Mouse (Mus musculus) liver, embryonic 12.5 days (tissue): ENCODE results near the gene Gm21992. TPM values are rescaled to one million over a fixed set of nuclear protein-coding genes. Genes with fewer than 3 reads are reported as not detected.
"Not testable (repeated sequence)": the region's sequence is repeated elsewhere in the genome, so short reads cannot be mapped to it uniquely, and the experiment has no call there.

Experiments
- ATAC-seq: fragments of 200-750 bp; cut with Nextera tagmentation; 2 replicates; pipeline ENCODE4 v1.8.0; 2017; ENCODE audit warnings: moderate number of reproducible peaks, mild to moderate bottlenecking, moderate library complexity
- H3K27ac ChIP-seq: fragments of 300-500 bp; sonication (generic); 2 replicates; pipeline ENCODE4 v1.5.1; 2016; ENCODE audit warnings: mild to moderate bottlenecking
- H3K27me3 ChIP-seq: fragments of 300-500 bp; sonication (generic); replicated peaks from 2 replicates; pipeline ENCODE4 v1.6.1; 2016; ENCODE audit warnings: mild to moderate bottlenecking, moderate library complexity
- H3K36me3 ChIP-seq: fragments of 300-500 bp; sonication (generic); 2 replicates; pipeline ENCODE4 v1.6.1; 2016; ENCODE audit warnings: mild to moderate bottlenecking, moderate library complexity
- H3K4me1 ChIP-seq: fragments of 300-500 bp; sonication (generic); 2 replicates; pipeline ENCODE4 v1.6.1; 2016
- H3K4me2 ChIP-seq: fragments of 300-500 bp; sonication (generic); 2 replicates; pipeline ENCODE4 v1.6.1; 2016; ENCODE audit warnings: mild to moderate bottlenecking, moderate library complexity
- H3K4me3 ChIP-seq: fragments of 300-500 bp; sonication (generic); 2 replicates; pipeline ENCODE4 v1.5.1; 2016; ENCODE audit warnings: mild to moderate bottlenecking, moderate library complexity
- H3K9ac ChIP-seq: fragments of 300-500 bp; sonication (generic); 2 replicates; pipeline ENCODE4 v1.6.1; 2016; ENCODE audit warnings: mild to moderate bottlenecking, moderate library complexity
- H3K9me3 ChIP-seq: fragments of 300-500 bp; sonication (generic); replicated peaks from 2 replicates; pipeline ENCODE4 v1.6.1; 2016; ENCODE audit warnings: mild to moderate bottlenecking, moderate library complexity
- WGBS: fragments of 180-500 bp; shearing (Covaris S2); methylation state at CpG from one replicate; pipeline ENCODE4 v1.1.7; 2016; ENCODE audit not compliant: insufficient replicate concordance; 5-methylcytosine and 5-hydroxymethylcytosine counted together
- polyA plus RNA-seq: library from polyadenylated mRNA; unstranded; fragments of >200 nt; fragmentation: Nextera tagmentation; extraction: Ambion mirVana; gene quantifications from 2 replicates; pipeline ENCODE4 v1.2.1, GENCODE M21; 2016

Gm21992 gene
- polyA plus RNA-seq, 1 experiment from 2014 or later = 18.9 TPM

DNA sequence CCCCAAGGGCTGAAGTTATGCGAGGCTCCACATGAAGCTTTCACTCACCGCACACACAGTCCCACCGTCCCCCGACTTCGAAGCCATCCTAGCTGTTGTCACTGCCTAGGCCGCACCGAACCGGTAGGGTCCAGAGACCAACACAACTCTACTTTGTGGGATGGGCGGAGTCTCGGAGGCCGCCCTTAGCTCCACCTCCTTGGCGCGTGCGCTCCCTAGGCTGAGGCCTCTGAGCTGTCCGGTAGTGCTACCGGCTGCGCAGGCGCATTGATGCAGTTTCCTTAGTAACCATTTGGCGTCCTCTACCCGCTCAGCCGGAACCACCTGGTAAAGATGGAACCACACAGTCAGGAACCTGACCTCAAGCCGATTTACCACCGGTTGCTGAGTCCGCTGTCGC, 27.7 kb upstream of the Gm21992 start, which contains the start of the genes Ccs and Ccdc87:
Ccs (minus strand) TSS at position 184 of the 400 bp plus-strand sequence.
Ccdc87 (plus strand) TSS at position 218 of the 400 bp plus-strand sequence.
- WGBS = 0% methylated on average over 25 of the region's 25 CpGs
- ATAC-seq = peak; percentile 99
- peaks cover 3% of the 10 kb centered on the region for H3K36me3 ChIP-seq
- H3K9ac ChIP-seq = peak within 1 kb of the TSS; percentile 82
- peak within 1 kb of the TSS; percentile 69 for H3K4me3 ChIP-seq
- peaks cover 41% of the 10 kb centered on the region for H3K27me3 ChIP-seq
- peaks cover 48% of the 10 kb centered on the region for H3K4me1 ChIP-seq
- no peaks in the 10 kb centered on the region for H3K9me3 ChIP-seq
- H3K27ac ChIP-seq = peak within 1 kb of the TSS; percentile 68
- peak within 1 kb of the TSS; percentile 94 for H3K4me2 ChIP-seq

GRCm38 (mm10) chr19:4838526-4839140, 27.2 kb upstream of the Gm21992 start:
- Histone ChIP-seq H3K36me3 (peaks cover 6% of the 10 kb centered on the region), H3K27ac (peak overlapping the region; percentile 68), H3K4me3 (peak overlapping the region; percentile 69), H3K4me2 (peak overlapping the region; percentile 94), H3K9ac (peak overlapping the region; percentile 82), H3K27me3 (peaks cover 41% of the 10 kb centered on the region), H3K4me1 (peaks cover 48% of the 10 kb centered on the region), H3K9me3 (no peaks in the 10 kb centered on the region)
- peak; percentile 56 for ATAC-seq
- 32% methylated on average over 10 of the region's 10 CpGs for WGBS

GRCm38 (mm10) chr19:4837049-4837448, 25.6 kb upstream of the Gm21992 start:
- Histone ChIP-seq H3K9ac (no peak overlapping the region), H3K4me3 (no peak overlapping the region), H3K4me2 (no peak overlapping the region), H3K27ac (no peak overlapping the region), H3K36me3 (peaks cover 19% of the 10 kb centered on the region), H3K27me3 (peaks cover 27% of the 10 kb centered on the region), H3K9me3 (no peaks in the 10 kb centered on the region), H3K4me1 (peaks cover 48% of the 10 kb centered on the region)
- 87% methylated on average over 6 of the region's 6 CpGs for WGBS
- no peak for ATAC-seq

- 75% methylated on average over 2 of the region's 2 CpGs for WGBS
- H3K4me2 ChIP-seq = no peak overlapping the region
- H3K27me3 ChIP-seq = peaks cover 17% of the 10 kb centered on the region
- ATAC-seq = no peak
- peaks cover 21% of the 10 kb centered on the region for H3K36me3 ChIP-seq
- no peak overlapping the region for H3K9ac ChIP-seq
- H3K4me1 ChIP-seq = peaks cover 47% of the 10 kb centered on the region
- H3K27ac ChIP-seq = no peak overlapping the region
- no peaks in the 10 kb centered on the region for H3K9me3 ChIP-seq
- H3K4me3 ChIP-seq = no peak overlapping the region
Measured at GRCm38 (mm10) chr19:4836096-4836495, 24.7 kb upstream of the Gm21992 start.

DNA sequence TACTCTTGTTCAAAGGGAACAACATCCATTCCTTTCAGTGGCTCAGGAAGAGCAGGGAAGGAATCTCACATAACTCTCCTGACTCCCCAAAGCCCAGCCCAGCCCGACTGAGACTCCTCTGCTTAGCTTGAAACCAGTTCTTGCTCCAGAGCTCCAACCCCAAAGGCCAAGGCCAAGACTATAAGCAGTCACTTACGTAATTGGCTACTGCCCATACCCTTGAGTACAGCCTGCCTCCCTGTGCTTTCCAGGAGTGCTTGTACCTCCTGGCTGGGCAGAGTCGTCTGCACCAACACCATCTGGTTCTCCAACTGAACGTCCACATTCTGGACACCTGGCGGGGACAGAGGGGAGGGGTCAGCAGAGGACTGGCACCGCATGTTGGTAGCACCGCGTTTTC, 22.6 kb upstream of the Gm21992 start:
- WGBS = 87% methylated on average over 8 of the region's 8 CpGs
- no peak overlapping the region for H3K4me2 ChIP-seq
- no peak for ATAC-seq
- no peak overlapping the region for H3K4me3 ChIP-seq
- peaks cover 34% of the 10 kb centered on the region for H3K4me1 ChIP-seq
- no peaks in the 10 kb centered on the region for H3K9me3 ChIP-seq
- H3K27ac ChIP-seq = no peak overlapping the region
- H3K9ac ChIP-seq = no peak overlapping the region
- H3K27me3 ChIP-seq = no peaks in the 10 kb centered on the region
- H3K36me3 ChIP-seq = peaks cover 37% of the 10 kb centered on the region

DNA sequence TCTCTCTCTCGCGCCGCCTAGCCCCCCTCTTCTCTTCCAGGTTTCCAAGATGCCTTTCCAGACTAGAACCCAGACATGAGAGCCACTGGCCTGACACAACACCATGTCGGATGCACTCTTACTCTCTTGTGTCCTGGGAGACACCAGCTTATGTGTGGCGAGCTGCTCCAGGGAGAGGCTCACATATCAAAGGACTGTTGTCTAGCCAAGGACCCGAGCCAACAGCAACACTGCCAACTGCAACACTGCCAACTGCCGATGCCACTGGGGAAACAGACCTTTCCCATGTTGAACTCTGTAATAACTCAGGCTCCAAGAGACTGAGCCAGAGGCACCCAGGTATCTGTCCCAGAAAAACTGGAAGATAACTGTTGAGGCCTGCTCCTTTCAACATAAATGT, 17.7 kb upstream of the Gm21992 start:
- Histone ChIP-seq H3K4me3 (no peak overlapping the region), H3K27me3 (no peaks in the 10 kb centered on the region), H3K9me3 (no peaks in the 10 kb centered on the region), H3K36me3 (peaks cover 59% of the 10 kb centered on the region), H3K4me1 (0 out of 2 replicates have a peak, but pooled peaks cover 8% of the 10 kb centered on the region), H3K4me2 (no peak overlapping the region), H3K27ac (no peak overlapping the region), H3K9ac (no peak overlapping the region)
- ATAC-seq = no peak
- WGBS = 83% methylated on average over 7 of the region's 7 CpGs

- Histone ChIP-seq H3K27ac (no peak overlapping the region), H3K4me2 (no peak overlapping the region)
- 64% methylated on average over 16 of the region's 16 CpGs for WGBS
Measured at GRCm38 (mm10) chr19:4828444-4829114, 17.2 kb upstream of the Gm21992 start.

DNA sequence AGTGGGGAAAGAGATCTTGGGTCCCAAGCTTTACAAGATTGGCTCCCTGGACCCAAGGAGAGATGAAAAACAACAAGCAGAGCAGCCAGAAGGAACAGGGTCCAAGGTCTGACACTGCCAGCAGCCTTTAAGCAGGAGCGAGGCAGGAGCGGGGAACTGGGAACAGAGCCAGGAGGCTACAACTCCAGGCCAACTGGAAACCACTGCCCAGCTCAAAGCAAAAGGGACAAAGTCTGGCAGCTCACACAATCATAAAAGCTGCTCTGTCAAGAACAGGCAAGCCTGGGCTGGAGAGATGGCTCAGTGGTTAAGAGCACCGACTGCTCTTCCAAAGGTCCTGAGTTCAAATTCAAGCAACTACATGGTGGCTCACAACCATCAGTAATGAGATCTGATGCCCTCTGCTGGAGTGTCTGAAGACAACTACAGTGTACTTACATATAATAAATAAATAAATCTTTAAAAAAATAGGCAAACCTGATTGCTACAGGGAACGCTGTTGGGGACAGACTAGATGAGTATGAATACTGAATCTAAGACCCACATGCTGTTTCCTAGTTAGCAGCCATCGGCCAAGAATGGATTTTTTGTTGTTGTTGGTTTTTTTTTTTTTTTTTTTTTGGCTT, 9.4 kb upstream of the Gm21992 start:
- H3K27ac ChIP-seq = no peak overlapping the region
- H3K9ac ChIP-seq = no peak overlapping the region
- no peaks in the 10 kb centered on the region for H3K4me1 ChIP-seq
- H3K4me2 ChIP-seq = no peak overlapping the region
- H3K36me3 ChIP-seq = peaks cover 17% of the 10 kb centered on the region
- 65% methylated on average over 5 of the region's 5 CpGs for WGBS
- H3K9me3 ChIP-seq = no peaks in the 10 kb centered on the region; the same call in 1 of the 2 replicates
- H3K27me3 ChIP-seq = no peaks in the 10 kb centered on the region; the same call in 1 of the 2 replicates
- no peak for ATAC-seq
- no peak overlapping the region for H3K4me3 ChIP-seq

More at GRCm38 (mm10) chr19:4828444-4829114, 17.2 kb upstream of the Gm21992 start:
- Histone ChIP-seq H3K4me3 (no peak overlapping the region), H3K4me1 (0 out of 2 replicates have a peak, but pooled peaks cover 8% of the 10 kb centered on the region), H3K9ac (no peak overlapping the region), H3K36me3 (peaks cover 57% of the 10 kb centered on the region), H3K27me3 (no peaks in the 10 kb centered on the region), H3K9me3 (no peaks in the 10 kb centered on the region)
- ATAC-seq = no peak

GRCm38 (mm10) chr19:4817182-4817835, 5.9 kb upstream of the Gm21992 start:
- Histone ChIP-seq H3K4me2 (no peak overlapping the region), H3K9me3 (no peaks in the 10 kb centered on the region; the same call in 1 of the 2 replicates), H3K27me3 (no peaks in the 10 kb centered on the region; the same call in 1 of the 2 replicates), H3K27ac (0 out of 2 replicates have a peak overlapping the region, but pooled peaks have one; percentile 21), H3K36me3 (no peaks in the 10 kb centered on the region), H3K4me1 (peaks cover 2% of the 10 kb centered on the region), H3K4me3 (no peak overlapping the region), H3K9ac (no peak overlapping the region)
- no peak for ATAC-seq
- WGBS = 72% methylated on average over 1 of the region's 1 CpGs

- Histone ChIP-seq H3K4me2 (no peak overlapping the region), H3K27me3 (no peaks in the 10 kb centered on the region; the same call in 1 of the 2 replicates), H3K4me3 (no peak overlapping the region), H3K27ac (no peak overlapping the region), H3K9me3 (no peaks in the 10 kb centered on the region; the same call in 1 of the 2 replicates), H3K36me3 (0 out of 2 replicates have a peak, but pooled peaks cover 2% of the 10 kb centered on the region), H3K4me1 (peaks cover 24% of the 10 kb centered on the region), H3K9ac (no peak overlapping the region)
- no peak for ATAC-seq
- 75% methylated on average over 6 of the region's 6 CpGs for WGBS
Measured at GRCm38 (mm10) chr19:4813015-4813414, 1.6 kb upstream of the Gm21992 start.

DNA sequence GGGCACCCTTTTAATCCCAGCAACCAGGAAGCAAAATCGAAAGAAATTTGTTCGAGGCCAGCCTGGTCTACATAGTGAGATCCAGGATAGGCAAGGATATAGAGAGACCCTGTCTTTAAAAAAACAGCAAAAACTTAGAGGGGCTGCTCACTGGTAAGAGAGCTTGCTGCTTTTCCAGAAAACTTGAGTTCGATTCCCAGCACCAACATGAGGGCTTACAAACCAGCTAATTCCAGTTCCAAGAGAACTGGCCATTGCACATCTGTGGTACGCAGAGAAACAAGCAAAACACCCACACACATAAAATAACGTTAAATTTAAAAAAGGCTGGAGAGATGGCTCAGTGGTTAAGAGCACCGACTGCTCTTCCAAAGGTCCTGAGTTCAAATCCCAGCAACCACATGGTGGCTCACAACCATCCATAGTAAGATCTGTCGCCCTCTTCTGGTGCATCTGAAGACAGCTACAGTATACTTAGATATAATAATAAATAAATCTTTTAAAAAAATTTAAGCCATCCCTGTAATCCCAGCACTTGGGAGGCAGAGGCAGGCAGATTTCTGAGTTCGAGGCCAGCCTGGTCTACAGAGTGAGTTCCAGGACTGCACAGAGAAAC, 1.0 kb upstream of the Gm21992 start:
- H3K27me3 ChIP-seq, H3K9me3 ChIP-seq, H3K36me3 ChIP-seq, ATAC-seq: not testable (repeated sequence)
- 72% methylated on average over 8 of the region's 8 CpGs for WGBS
- peak overlapping the region; percentile 96 for H3K27ac ChIP-seq
- peak overlapping the region; percentile 90 for H3K4me2 ChIP-seq
- peak overlapping the region; percentile 96 for H3K4me3 ChIP-seq
- H3K9ac ChIP-seq = peak overlapping the region; percentile 89
- H3K4me1 ChIP-seq = peaks cover 30% of the 10 kb centered on the region
